Mouse (Mus musculus): ENCODE results near the gene Nhlh1. TPM values are rescaled to one million over a fixed set of nuclear protein-coding genes. Genes with fewer than 3 reads are reported as not detected.

The Nhlh1 gene
- total RNA-seq, 2 experiments from 2014 or later: 1.8 TPM

- no peak for DNase-seq (ENCODE audit: low spot score in 2 of 2)
These were observed 40.5 kb downstream of the Nhlh1 start for GRCm38 (mm10) chr1:172016660-172017516.

DNA sequence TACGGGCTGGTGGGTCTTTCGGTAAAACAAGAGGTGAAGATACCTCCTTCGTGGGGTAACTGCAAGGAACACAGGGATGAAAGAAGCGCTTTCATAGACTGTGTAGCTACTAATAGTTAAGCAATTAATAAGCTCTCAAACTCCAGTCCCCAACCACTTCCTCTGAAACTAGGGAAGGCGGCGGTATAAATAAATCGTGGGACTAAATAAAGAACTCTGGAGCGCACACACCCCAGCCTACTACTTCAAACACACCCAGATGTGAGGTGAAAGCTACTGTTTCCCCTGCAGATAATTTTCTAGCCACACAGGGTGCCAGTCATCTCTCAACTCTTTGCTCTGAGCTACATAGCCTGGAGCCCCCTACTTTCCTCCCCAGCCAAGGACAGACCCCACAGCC, 41.3 kb downstream of the Nhlh1 start:
- no peak for DNase-seq (ENCODE audit: low spot score in 2 of 2)

- no peak for DNase-seq (ENCODE audit: low spot score in 2 of 2)
These were observed 41.9 kb downstream of the Nhlh1 start for GRCm38 (mm10) chr1:172015312-172015939.

GRCm38 (mm10) chr1:172014771-172015170, 42.6 kb downstream of the Nhlh1 start:
- no peak for DNase-seq (ENCODE audit: low spot score in 2 of 2)

GRCm38 (mm10) chr1:172012030-172012429, 45.3 kb downstream of the Nhlh1 start:
- DNase-seq (ENCODE audit: low spot score in 2 of 2): peak; percentile 80 to 82

DNA sequence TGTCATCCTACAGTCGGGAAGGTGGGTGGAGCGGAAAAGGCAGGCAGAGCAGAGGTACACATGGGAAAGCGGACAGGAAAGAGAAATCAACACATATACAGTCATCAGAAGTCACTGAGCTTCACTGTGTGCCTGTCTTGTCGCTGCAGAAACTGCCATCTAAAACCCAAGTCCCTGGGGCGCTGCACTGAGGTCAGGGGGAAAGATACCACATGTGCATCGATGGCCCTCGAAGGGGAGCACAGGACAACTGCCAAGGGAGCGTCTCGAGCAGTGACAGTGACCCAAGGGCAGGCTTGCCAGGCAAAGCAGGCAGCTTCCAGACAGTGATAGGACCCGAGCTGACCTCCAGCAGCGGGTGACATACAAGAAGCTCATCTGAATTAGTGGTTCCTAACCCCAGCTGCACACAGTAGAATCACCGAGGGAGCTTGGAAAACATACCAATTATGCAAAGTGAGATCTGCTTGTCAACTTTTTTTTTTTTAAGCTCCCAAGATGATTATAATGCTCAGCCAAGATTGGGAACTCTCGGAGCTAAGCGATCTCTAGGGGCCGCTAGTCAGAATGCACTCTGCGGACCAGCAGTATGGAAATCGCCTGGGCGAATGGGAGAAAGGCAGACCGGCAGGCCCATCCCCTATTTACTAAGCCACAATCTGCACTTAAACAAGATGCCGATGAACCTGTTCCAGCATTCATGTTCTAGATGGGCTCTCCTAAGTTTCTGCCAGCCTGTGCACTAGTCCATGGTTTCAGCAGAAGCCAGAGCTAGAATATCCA, 47.1 kb downstream of the Nhlh1 start:
- DNase-seq (ENCODE audit: low spot score in 2 of 2): no peak

DNA sequence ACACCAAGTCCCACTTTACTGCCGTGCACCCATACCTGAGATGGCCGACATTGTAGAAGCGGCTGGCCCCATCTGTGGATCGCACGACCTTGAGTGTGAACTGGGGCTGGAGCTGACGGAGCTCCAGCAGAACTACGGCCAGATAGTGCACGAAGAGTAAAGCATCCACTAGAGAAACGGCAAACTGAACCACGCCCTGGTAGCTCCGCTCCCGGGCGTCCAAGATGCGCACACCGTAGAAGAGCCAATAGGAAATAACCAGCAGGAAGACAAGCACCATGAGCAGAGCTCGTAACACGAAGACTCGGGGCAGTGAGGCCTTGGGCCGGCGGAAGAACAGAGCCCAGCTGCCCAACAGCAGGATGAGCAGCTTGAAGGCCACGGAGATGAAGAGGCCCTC, 48.0 kb downstream of the Nhlh1 start:
- no peak for DNase-seq (ENCODE audit: low spot score in 2 of 2)

DNA sequence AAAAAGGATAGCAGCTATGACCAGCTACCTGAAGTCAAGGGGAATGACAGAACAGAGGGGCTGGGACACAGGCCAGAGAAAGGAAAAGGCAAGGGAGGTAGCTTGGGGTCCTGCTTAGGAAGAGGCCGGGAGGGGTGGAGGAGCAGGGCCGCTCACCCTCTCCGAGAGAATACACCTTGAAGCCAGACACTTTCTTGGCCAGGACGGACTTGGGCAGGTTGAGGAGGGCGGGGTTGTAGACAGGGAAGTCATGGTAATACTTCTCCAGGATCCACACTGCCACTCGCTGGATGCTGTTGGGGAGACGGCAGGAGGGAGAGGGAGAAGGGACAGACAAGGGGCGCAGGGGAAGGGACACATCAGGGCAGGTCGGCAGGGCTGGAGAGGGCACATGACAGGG, 49.0 kb downstream of the Nhlh1 start:
- no peak for DNase-seq (ENCODE audit: low spot score in 2 of 2)

- DNase-seq (ENCODE audit: low spot score in 2 of 2): no peak
These were observed 49.6 kb downstream of the Nhlh1 start for GRCm38 (mm10) chr1:172007761-172008160.

Other genes starting within 250 kb of the Nhlh1 start
- 1 to 10 TPM; 1.8 to 2.0 TPM for gene Cd84, start 217.9 kb downstream of the Nhlh1 start, total RNA-seq (2021)
- gene Gm10521, start 161.9 kb downstream of the Nhlh1 start, total RNA-seq (2021): under 1 TPM; 0.16 to 0.18 TPM
- under 1 TPM in 1 of 2 experiments, not detected in 1; 0.27 TPM for gene Slamf6, start 140.1 kb downstream of the Nhlh1 start, total RNA-seq (2021)
- gene Vangl2, start 29.1 kb downstream of the Nhlh1 start, total RNA-seq (2021): 10 to 100 TPM; 32.3 to 33.0 TPM
- 100 to 1,000 TPM; 165 TPM for gene Copa, start 25.0 kb upstream of the Nhlh1 start, total RNA-seq (2021)
- 10 to 100 TPM; 72.0 to 79.4 TPM for gene Ncstn, start 25.2 kb upstream of the Nhlh1 start, total RNA-seq (2021)
- 100 to 1,000 TPM; 105 to 106 TPM for gene Pex19, start 69.2 kb upstream of the Nhlh1 start, total RNA-seq (2021)
- 10 to 100 TPM; 85.4 to 90.5 TPM for gene Dcaf8, start 90.5 kb upstream of the Nhlh1 start, total RNA-seq (2021)
- 100 to 1,000 TPM; 351 to 392 TPM for gene Pea15a, start 149.2 kb upstream of the Nhlh1 start, total RNA-seq (2021)
- gene Casq1, start 162.3 kb upstream of the Nhlh1 start, total RNA-seq (2021): 1 to 10 TPM; 1.2 to 1.6 TPM
- not detected for gene Atp1a4, start 200.8 kb upstream of the Nhlh1 start, total RNA-seq (2021)
- 100 to 1,000 TPM; 178 to 204 TPM for gene Igsf8, start 204.1 kb upstream of the Nhlh1 start, total RNA-seq (2021)
- gene Atp1a2, start 240.5 kb upstream of the Nhlh1 start, total RNA-seq (2021): 100 to 1,000 TPM; 472 TPM

All from layer of hippocampus, postnatal 10 days (tissue).